Mouse (Mus musculus) midbrain, embryonic 16.5 days (tissue): ENCODE results near the gene C2cd5. TPM values are rescaled to one million over a fixed set of nuclear protein-coding genes. Genes with fewer than 3 reads are reported as not detected.
"Not testable (repeated sequence)": the region's sequence is repeated elsewhere in the genome, so short reads cannot be mapped to it uniquely, and the experiment has no call there.

Experiments used
- ATAC-seq: fragments of 200-750 bp; cut with Nextera tagmentation; 2 replicates; pipeline ENCODE4 v1.8.0; 2017; ENCODE audit warnings: moderate TSS enrichment
- H3K27ac ChIP-seq: fragments of 300-500 bp; sonication (generic); 2 replicates; pipeline ENCODE4 v1.5.1; 2014; ENCODE audit warnings: mild to moderate bottlenecking, low read length, mixed read lengths
- H3K27me3 ChIP-seq: fragments of 300-500 bp; sonication (generic); 2 replicates; pipeline ENCODE4 v1.6.1; 2014; ENCODE audit warnings: low read depth, low read length, mixed read lengths; ENCODE audit not compliant: control insufficient read depth, insufficient read depth
- H3K36me3 ChIP-seq: fragments of 300-500 bp; sonication (generic); 2 replicates; pipeline ENCODE4 v1.6.1; 2014; ENCODE audit warnings: mild to moderate bottlenecking, low read length, moderate library complexity, mixed read lengths; ENCODE audit not compliant: control insufficient read depth, insufficient read depth
- H3K4me1 ChIP-seq: fragments of 300-500 bp; sonication (generic); 2 replicates; pipeline ENCODE4 v1.6.1; 2014; ENCODE audit warnings: mild to moderate bottlenecking, low read length, mixed read lengths; ENCODE audit not compliant: control insufficient read depth, insufficient read depth
- H3K4me2 ChIP-seq: fragments of 300-500 bp; sonication (generic); 2 replicates; pipeline ENCODE4 v1.6.1; 2014; ENCODE audit warnings: mild to moderate bottlenecking, low read length, mixed read lengths
- H3K4me3 ChIP-seq: fragments of 300-500 bp; sonication (generic); 2 replicates; pipeline ENCODE4 v1.5.1; 2014; ENCODE audit warnings: low read depth, mild to moderate bottlenecking, low read length, moderate library complexity, mixed read lengths
- H3K9ac ChIP-seq: fragments of 300-500 bp; sonication (generic); 2 replicates; pipeline ENCODE4 v1.6.1; 2014; ENCODE audit warnings: low read depth, low read length, mixed read lengths
- H3K9me3 ChIP-seq: fragments of 300-500 bp; sonication (generic); replicated peaks from 2 replicates; pipeline ENCODE4 v1.6.1; 2014; ENCODE audit warnings: mild to moderate bottlenecking, low read length, mixed read lengths; ENCODE audit not compliant: control insufficient read depth, poor library complexity, severe bottlenecking
- WGBS: fragments of 180-500 bp; shearing (Covaris S2); extraction: QIAGEN DNeasy Blood & Tissue Kit; methylation state at CpG from one replicate; pipeline ENCODE4 v1.1.7; 2014; 5-methylcytosine and 5-hydroxymethylcytosine counted together
- polyA plus RNA-seq: library from polyadenylated mRNA; unstranded; fragments of >200 nt; fragmentation: Nextera tagmentation; extraction: Ambion mirVana; gene quantifications from 2 replicates; pipeline ENCODE4 v1.2.1, GENCODE M21; 2015

The C2cd5 gene
- polyA plus RNA-seq, 1 experiment from 2014 or later: 43.2 TPM

- Histone ChIP-seq H3K4me3 (no peak overlapping the region), H3K9ac (no peak overlapping the region), H3K4me1 (no peaks in the 10 kb centered on the region), H3K27ac (no peak overlapping the region), H3K9me3 (no peaks in the 10 kb centered on the region), H3K36me3 (peaks cover 21% of the 10 kb centered on the region), H3K27me3 (no peaks in the 10 kb centered on the region), H3K4me2 (no peak overlapping the region)
- no peak for ATAC-seq
- WGBS: 93% methylated on average over 4 of the region's 4 CpGs
Observed at GRCm38 (mm10) chr6:143027896-143028295, 72.0 kb downstream of the C2cd5 start.

GRCm38 (mm10) chr6:143027402-143027801 lies 72.5 kb downstream of the C2cd5 start:
- 89% methylated on average over 10 of the region's 10 CpGs for WGBS
- Histone ChIP-seq H3K27ac (no peak overlapping the region), H3K36me3 (peaks cover 21% of the 10 kb centered on the region), H3K27me3 (no peaks in the 10 kb centered on the region), H3K4me2 (no peak overlapping the region), H3K9ac (no peak overlapping the region), H3K9me3 (no peaks in the 10 kb centered on the region), H3K4me3 (no peak overlapping the region), H3K4me1 (no peaks in the 10 kb centered on the region)
- no peak for ATAC-seq

- no peak overlapping the region for H3K4me3 ChIP-seq
- no peaks in the 10 kb centered on the region for H3K27me3 ChIP-seq
- no peak overlapping the region for H3K4me2 ChIP-seq
- peaks cover 14% of the 10 kb centered on the region for H3K36me3 ChIP-seq
- H3K9me3 ChIP-seq: no peaks in the 10 kb centered on the region
- H3K4me1 ChIP-seq: no peaks in the 10 kb centered on the region
- ATAC-seq: no peak
- no peak overlapping the region for H3K27ac ChIP-seq
- H3K9ac ChIP-seq: no peak overlapping the region
- 96% methylated on average over 6 of the region's 6 CpGs for WGBS
Observed at GRCm38 (mm10) chr6:143023691-143024090, 76.2 kb downstream of the C2cd5 start.

- H3K4me1 ChIP-seq: no peaks in the 10 kb centered on the region
- no peak overlapping the region for H3K27ac ChIP-seq
- no peaks in the 10 kb centered on the region for H3K9me3 ChIP-seq
- H3K27me3 ChIP-seq: no peaks in the 10 kb centered on the region
- no peak overlapping the region for H3K9ac ChIP-seq
- no peak overlapping the region for H3K4me3 ChIP-seq
- WGBS: 91% methylated on average over 8 of the region's 8 CpGs
- no peak for ATAC-seq
- peaks cover 10% of the 10 kb centered on the region; the same call in 1 of the 2 replicates for H3K36me3 ChIP-seq
- no peak overlapping the region for H3K4me2 ChIP-seq
Observed at GRCm38 (mm10) chr6:143021756-143022155, 78.2 kb downstream of the C2cd5 start.

GRCm38 (mm10) chr6:143020647-143021046 lies 79.3 kb downstream of the C2cd5 start:
- no peak overlapping the region for H3K27ac ChIP-seq
- H3K4me2 ChIP-seq: no peak overlapping the region
- WGBS: 70% methylated on average over 5 of the region's 5 CpGs
- no peaks in the 10 kb centered on the region for H3K4me1 ChIP-seq
- H3K36me3 ChIP-seq: peaks cover 15% of the 10 kb centered on the region; the same call in 1 of the 2 replicates
- H3K27me3 ChIP-seq: no peaks in the 10 kb centered on the region
- no peak overlapping the region for H3K4me3 ChIP-seq
- H3K9me3 ChIP-seq: no peaks in the 10 kb centered on the region
- ATAC-seq: no peak
- no peak overlapping the region for H3K9ac ChIP-seq

GRCm38 (mm10) chr6:143020146-143020545 lies 79.8 kb downstream of the C2cd5 start:
- no peak overlapping the region for H3K9ac ChIP-seq
- WGBS: 96% methylated on average over 4 of the region's 4 CpGs
- ATAC-seq: no peak
- H3K27me3 ChIP-seq: no peaks in the 10 kb centered on the region
- H3K9me3 ChIP-seq: no peaks in the 10 kb centered on the region
- no peak overlapping the region for H3K4me2 ChIP-seq
- peaks cover 15% of the 10 kb centered on the region; the same call in 1 of the 2 replicates for H3K36me3 ChIP-seq
- H3K4me1 ChIP-seq: no peaks in the 10 kb centered on the region
- no peak overlapping the region for H3K27ac ChIP-seq
- H3K4me3 ChIP-seq: no peak overlapping the region

GRCm38 (mm10) chr6:143012513-143013215 lies 87.3 kb downstream of the C2cd5 start:
- ATAC-seq: no peak
- H3K4me1 ChIP-seq: no peaks in the 10 kb centered on the region
- H3K27ac ChIP-seq: no peak overlapping the region
- no peak overlapping the region for H3K4me2 ChIP-seq
- no peaks in the 10 kb centered on the region for H3K27me3 ChIP-seq
- H3K9me3 ChIP-seq: no peaks in the 10 kb centered on the region
- H3K9ac ChIP-seq: no peak overlapping the region
- 95% methylated on average over 15 of the region's 15 CpGs for WGBS
- peaks cover 19% of the 10 kb centered on the region; the same call in 1 of the 2 replicates for H3K36me3 ChIP-seq
- H3K4me3 ChIP-seq: no peak overlapping the region

GRCm38 (mm10) chr6:143008865-143009264 lies 91.1 kb downstream of the C2cd5 start:
- ATAC-seq: no peak
- no peaks in the 10 kb centered on the region for H3K4me1 ChIP-seq
- H3K4me3 ChIP-seq: no peak overlapping the region
- H3K27me3 ChIP-seq: no peaks in the 10 kb centered on the region
- H3K36me3 ChIP-seq: peaks cover 10% of the 10 kb centered on the region; the same call in 1 of the 2 replicates
- H3K9ac ChIP-seq: no peak overlapping the region
- no peak overlapping the region for H3K4me2 ChIP-seq
- no peaks in the 10 kb centered on the region for H3K9me3 ChIP-seq
- WGBS: 87% methylated on average over 5 of the region's 5 CpGs
- H3K27ac ChIP-seq: no peak overlapping the region

- H3K4me2 ChIP-seq, H3K27me3 ChIP-seq, H3K9me3 ChIP-seq, H3K9ac ChIP-seq, H3K27ac ChIP-seq, H3K4me1 ChIP-seq, H3K36me3 ChIP-seq, ATAC-seq, H3K4me3 ChIP-seq: not testable (repeated sequence)
- WGBS: 94% methylated on average over 9 of the region's 9 CpGs
Observed at GRCm38 (mm10) chr6:143005209-143005608, 94.7 kb downstream of the C2cd5 start.
